Mouse (Mus musculus) heart, postnatal 0 days (tissue): ENCODE data around the gene Ubiad1. TPM values are rescaled to one million over a fixed set of nuclear protein-coding genes. Genes with fewer than 3 reads are reported as not detected.

Experiments
- ATAC-seq: fragments of 200-750 bp; cut with Nextera tagmentation; 2 replicates; pipeline ENCODE4 v1.8.0; 2017; ENCODE audit warnings: low read depth, moderate number of reproducible peaks, moderate library complexity; ENCODE audit not compliant: insufficient read depth
- DNase-seq: peaks from one replicate; pipeline ENCODE4 v3.0.0-alpha.2; 2016; ENCODE audit warnings: low spot score
- H3K27ac ChIP-seq: fragments of 300-500 bp; sonication (generic); 2 replicates; pipeline ENCODE4 v1.5.1; 2014; ENCODE audit warnings: low read depth, mild to moderate bottlenecking
- H3K27me3 ChIP-seq: fragments of 300-500 bp; sonication (generic); 2 replicates; pipeline ENCODE4 v1.6.1; 2014; ENCODE audit warnings: low read length, mixed read lengths; ENCODE audit not compliant: control insufficient read depth, insufficient read depth
- H3K36me3 ChIP-seq: fragments of 300-500 bp; sonication (generic); replicated peaks from 2 replicates; pipeline ENCODE4 v1.6.1; 2014; ENCODE audit warnings: low read length, mixed read lengths; ENCODE audit not compliant: control insufficient read depth, insufficient read depth
- H3K4me1 ChIP-seq: fragments of 300-500 bp; sonication (generic); 2 replicates; pipeline ENCODE4 v1.6.1; 2014; ENCODE audit warnings: antibody characterized with exemption; ENCODE audit not compliant: control insufficient read depth, insufficient read depth
- H3K4me2 ChIP-seq: fragments of 300-500 bp; sonication (generic); 2 replicates; pipeline ENCODE4 v1.6.1; 2014; ENCODE audit warnings: low read depth, mild to moderate bottlenecking, low read length, moderate library complexity
- H3K4me3 ChIP-seq: fragments of 300-500 bp; sonication (generic); 2 replicates; pipeline ENCODE4 v1.5.1; 2014; ENCODE audit warnings: low read depth, low read length
- H3K9ac ChIP-seq: fragments of 300-500 bp; sonication (generic); replicated peaks from 2 replicates; pipeline ENCODE4 v1.6.1; 2014; ENCODE audit warnings: low read depth, low read length, mixed read lengths
- H3K9me3 ChIP-seq: fragments of 300-500 bp; sonication (generic); replicated peaks from 2 replicates; pipeline ENCODE4 v1.6.1; 2016; ENCODE audit warnings: low read length; ENCODE audit not compliant: control insufficient read depth
- CTCF ChIP-seq: IDR thresholded peaks from 2 replicates; pipeline ENCODE4 v1.5.1; 2016; ENCODE audit warnings: antibody characterized with exemption, control low read depth, low read depth
- EP300 ChIP-seq: IDR thresholded peaks from 2 replicates; pipeline ENCODE4 v1.6.1; 2016; ENCODE audit warnings: antibody characterized with exemption, low read depth
- WGBS: fragments of 180-500 bp; shearing (Covaris S2); extraction: QIAGEN DNeasy Blood & Tissue Kit; methylation state at CpG from one replicate; pipeline ENCODE4 v1.1.7; 2014; 5-methylcytosine and 5-hydroxymethylcytosine counted together
- polyA plus RNA-seq: library from polyadenylated mRNA; unstranded; fragments of >200 nt; fragmentation: Nextera tagmentation; extraction: Ambion mirVana; gene quantifications from 2 replicates; pipeline ENCODE4 v1.2.1, GENCODE M21; 2015
- total RNA-seq: library from RNA; depleted of rRNA; stranded (reverse); fragments of >200 nt; gene quantifications from 2 replicates; pipeline ENCODE4 v1.2.3, GENCODE M21; 2014; ENCODE audit warnings: low replicate concordance

The Ubiad1 gene
- total and polyA plus RNA-seq, 2 experiments from 2014 or later, result 19.6 to 32.4 TPM

DNA sequence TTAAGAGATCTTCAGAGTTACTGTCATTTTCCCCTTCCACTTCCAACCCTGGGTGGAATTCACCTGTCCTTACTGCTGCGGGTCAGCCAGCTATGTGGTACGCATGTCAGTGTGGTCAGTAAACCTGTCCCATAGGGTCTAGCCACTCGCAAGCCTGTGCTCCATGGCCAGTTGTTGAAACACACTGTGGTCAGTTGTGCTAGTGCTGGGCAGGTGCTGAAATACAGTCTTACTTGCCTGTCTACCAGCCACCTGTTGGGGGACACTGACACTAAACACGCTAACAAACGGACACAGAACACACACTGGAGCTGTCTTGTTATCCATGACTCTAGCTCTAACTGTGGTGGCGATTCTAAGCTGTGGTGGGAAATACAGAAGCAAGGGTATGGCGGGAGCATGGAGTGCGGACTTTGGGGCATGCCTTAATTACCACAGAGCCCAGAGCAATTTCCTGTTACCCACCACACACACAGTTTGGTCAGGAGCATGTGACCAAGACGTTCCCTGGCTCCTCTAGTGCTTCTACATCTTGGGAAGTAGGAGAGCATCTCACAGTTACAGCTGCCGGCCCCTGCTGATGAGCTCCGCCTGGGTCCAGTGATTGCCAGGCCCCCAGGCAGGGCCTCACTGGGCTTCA lies 13.6 kb downstream of the Ubiad1 start:
- WGBS, result 84% methylated on average over 11 of the region's 11 CpGs
- Histone ChIP-seq H3K36me3 (peaks cover 6% of the 10 kb centered on the region; the same call in 1 of the 2 replicates), H3K27ac (no peak overlapping the region), H3K4me1 (no peaks in the 10 kb centered on the region), H3K27me3 (no peaks in the 10 kb centered on the region), H3K9me3 (no peaks in the 10 kb centered on the region), H3K4me3 (no peak overlapping the region), H3K4me2 (no peak overlapping the region), H3K9ac (no peak overlapping the region)
- ATAC-seq, result no peak
- DNase-seq, result no peak
- no peak for TF ChIP-seq EP300

- ATAC-seq (no peak), DNase-seq (no peak)
- no peaks in the 10 kb centered on the region for H3K36me3 ChIP-seq
- no peaks in the 10 kb centered on the region for H3K4me1 ChIP-seq
- H3K4me3 ChIP-seq, result no peak overlapping the region
- H3K9ac ChIP-seq, result no peak overlapping the region
- no peak overlapping the region for H3K27ac ChIP-seq
- TF ChIP-seq CTCF, result peak; percentile 79
- no peak for TF ChIP-seq EP300
- no peaks in the 10 kb centered on the region for H3K9me3 ChIP-seq
- H3K27me3 ChIP-seq, result no peaks in the 10 kb centered on the region
- H3K4me2 ChIP-seq, result no peak overlapping the region
- 24% methylated on average over 6 of the region's 6 CpGs for WGBS
Measured at GRCm38 (mm10) chr4:148429686-148430085, 14.9 kb downstream of the Ubiad1 start.

- no peak overlapping the region for H3K4me3 ChIP-seq
- no peaks in the 10 kb centered on the region for H3K4me1 ChIP-seq
- H3K9ac ChIP-seq, result no peak overlapping the region
- no peak for DNase-seq
- no peak for ATAC-seq
- H3K4me2 ChIP-seq, result no peak overlapping the region
- WGBS, result 76% methylated on average over 11 of the region's 11 CpGs
- no peaks in the 10 kb centered on the region for H3K27me3 ChIP-seq
- TF ChIP-seq EP300 (no peak), CTCF (no peak)
- H3K27ac ChIP-seq, result no peak overlapping the region
- H3K9me3 ChIP-seq, result no peaks in the 10 kb centered on the region
- H3K36me3 ChIP-seq, result no peaks in the 10 kb centered on the region
Measured at GRCm38 (mm10) chr4:148429121-148429520, 15.4 kb downstream of the Ubiad1 start.

DNA sequence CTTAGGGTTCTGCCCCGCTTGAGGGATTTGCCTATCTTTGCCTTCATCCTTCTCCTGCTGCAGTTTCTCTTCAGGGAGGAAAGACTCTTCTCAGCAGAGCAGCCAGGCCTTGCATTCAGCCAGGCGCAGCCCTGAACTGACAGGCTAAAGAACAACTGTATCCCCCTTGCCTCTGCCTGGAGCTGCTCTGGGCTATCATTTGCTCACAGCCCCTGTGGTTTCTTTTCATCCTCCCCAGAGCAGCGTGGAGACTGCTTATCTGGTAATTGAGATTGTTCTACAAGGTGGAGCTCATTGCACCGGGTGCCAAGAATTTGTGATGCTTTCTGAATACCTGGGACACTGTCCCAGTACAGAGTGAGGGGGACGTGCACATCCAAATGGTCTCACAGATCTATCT lies 16.0 kb downstream of the Ubiad1 start:
- DNase-seq (no peak), ATAC-seq (no peak)
- Histone ChIP-seq H3K9me3 (no peaks in the 10 kb centered on the region), H3K4me1 (no peaks in the 10 kb centered on the region), H3K9ac (no peak overlapping the region), H3K27me3 (no peaks in the 10 kb centered on the region), H3K27ac (no peak overlapping the region), H3K4me3 (no peak overlapping the region), H3K4me2 (no peak overlapping the region), H3K36me3 (no peaks in the 10 kb centered on the region)
- WGBS, result 71% methylated on average over 5 of the region's 5 CpGs
- TF ChIP-seq EP300 (no peak), CTCF (no peak)

GRCm38 (mm10) chr4:148426950-148427850 lies 17.4 kb downstream of the Ubiad1 start:
- no peak overlapping the region for H3K4me3 ChIP-seq
- no peaks in the 10 kb centered on the region for H3K4me1 ChIP-seq
- no peak overlapping the region for H3K4me2 ChIP-seq
- WGBS, result 77% methylated on average over 10 of the region's 10 CpGs
- no peaks in the 10 kb centered on the region for H3K9me3 ChIP-seq
- no peak overlapping the region for H3K9ac ChIP-seq
- no peak for DNase-seq
- ATAC-seq, result no peak
- no peaks in the 10 kb centered on the region for H3K36me3 ChIP-seq
- no peak overlapping the region for H3K27ac ChIP-seq
- TF ChIP-seq CTCF (no peak), EP300 (no peak)
- no peaks in the 10 kb centered on the region for H3K27me3 ChIP-seq
